Mouse (Mus musculus): ENCODE data around the gene Gm12253. TPM values are rescaled to one million over a fixed set of nuclear protein-coding genes. Genes with fewer than 3 reads are reported as not detected.

Gm12253 gene
- total RNA-seq (2021): not detected
- long read RNA-seq, experiment 1: 0 reads
- long read RNA-seq, experiment 2: 0 reads

DNA sequence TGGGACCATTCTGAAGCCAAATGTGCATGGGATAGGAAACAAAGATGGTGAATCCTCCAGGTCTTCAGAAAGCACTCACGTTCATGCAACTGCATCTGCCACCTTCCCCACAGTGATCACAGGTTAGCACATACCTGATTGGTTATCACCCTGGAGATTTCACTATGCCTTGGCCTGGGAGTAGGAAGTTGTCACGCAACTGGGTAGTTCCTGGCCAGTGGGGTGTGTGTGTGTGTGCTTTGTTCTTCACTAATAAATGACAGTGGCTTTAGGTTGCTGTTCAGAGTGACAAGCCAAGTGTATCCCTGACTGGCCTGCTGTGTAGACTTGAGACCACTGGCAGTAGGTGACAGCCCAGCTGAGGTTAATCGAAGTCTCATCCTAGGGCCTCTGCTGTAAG is at the start of gene Gm12253:
Gene Gm12253, plus strand, starts transcription at position 301 of the 400 bp plus-strand sequence.
- intact Hi-C loops (cut with DNase I): no loop called here
- DNase-seq: no peak

DNA sequence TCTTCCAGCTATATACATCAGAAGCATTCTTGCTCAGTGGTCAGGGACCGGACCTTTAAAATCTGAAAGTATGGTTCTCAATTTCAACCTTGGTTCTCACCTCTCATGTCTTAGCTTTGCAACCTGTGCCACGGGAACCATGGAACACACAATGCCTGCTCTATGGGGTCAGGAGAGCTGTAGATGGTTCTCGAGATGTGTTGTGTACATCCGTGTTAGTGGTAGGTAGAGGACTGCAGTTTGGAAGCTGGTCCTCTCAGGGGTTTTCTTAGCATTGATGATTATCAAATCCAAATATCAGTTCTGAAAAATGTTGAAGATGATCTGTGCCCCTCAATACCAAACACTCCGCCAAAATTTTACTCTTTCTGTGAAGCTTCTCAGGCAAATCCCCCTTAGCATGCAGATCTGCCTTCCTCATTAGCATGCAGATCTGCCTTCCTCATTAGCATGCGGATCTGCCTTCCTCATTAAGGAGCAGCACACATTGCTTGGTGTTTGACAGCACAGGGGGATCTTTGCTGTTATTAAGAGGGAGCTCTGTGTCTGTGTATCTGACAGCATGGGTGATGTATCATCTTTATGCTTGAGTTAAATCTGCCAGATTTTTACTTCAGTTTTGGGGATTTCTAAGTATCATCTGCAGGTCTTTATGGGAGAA is 32.2 kb upstream of the Gm12253 start:
- intact Hi-C loops (cut with DNase I): loop anchor here (5.0 kb wide), 3 partner anchors 98 to 187 kb away; partner anchors contain the start of gene Olfr331
- DNase-seq: no peak

DNA sequence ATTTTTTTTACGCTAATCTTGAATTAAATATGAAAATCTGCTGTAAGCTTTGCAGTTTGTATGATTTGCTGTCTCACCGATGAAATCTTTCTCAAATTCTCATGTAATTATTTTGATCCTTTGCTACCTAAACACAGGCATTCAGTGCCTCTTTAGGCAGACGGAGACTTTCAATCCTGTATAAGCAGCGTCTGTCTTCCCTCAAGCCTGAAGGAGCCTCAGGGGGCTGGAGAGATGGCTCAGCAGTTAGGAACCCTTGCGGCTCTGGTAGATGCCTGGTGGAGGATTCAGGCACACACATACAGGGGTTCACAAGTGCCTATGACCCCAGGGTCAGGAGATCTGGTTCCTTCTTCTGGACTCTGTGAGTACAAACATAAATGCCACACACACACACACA is 31.7 kb upstream of the Gm12253 start:
- intact Hi-C loops (cut with DNase I): loop anchor here (5.0 kb wide), 3 partner anchors 98 to 187 kb away; partner anchors contain the start of gene Olfr331
- DNase-seq: no peak

DNA sequence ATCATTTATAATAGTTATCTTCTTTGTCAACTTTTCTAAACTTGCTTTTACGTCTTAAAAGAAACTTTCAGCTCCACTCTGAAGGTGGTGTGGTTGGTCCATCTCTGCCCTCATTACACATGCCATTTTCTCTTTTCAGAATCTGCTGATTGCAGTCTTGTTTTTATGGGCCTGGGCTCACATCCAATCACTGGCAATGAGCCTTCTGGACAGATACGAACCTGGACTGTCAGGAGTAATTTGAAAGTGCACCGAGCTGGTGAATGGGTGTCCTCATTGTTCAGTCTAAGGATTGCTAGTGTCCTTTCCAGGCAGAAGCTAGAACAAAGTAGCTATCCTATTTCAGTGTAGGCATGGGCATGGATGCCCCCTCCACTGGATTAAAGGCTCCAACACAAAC is 24.3 kb upstream of the Gm12253 start:
- intact Hi-C loops (cut with DNase I): no loop called here
- no peak for DNase-seq

DNA sequence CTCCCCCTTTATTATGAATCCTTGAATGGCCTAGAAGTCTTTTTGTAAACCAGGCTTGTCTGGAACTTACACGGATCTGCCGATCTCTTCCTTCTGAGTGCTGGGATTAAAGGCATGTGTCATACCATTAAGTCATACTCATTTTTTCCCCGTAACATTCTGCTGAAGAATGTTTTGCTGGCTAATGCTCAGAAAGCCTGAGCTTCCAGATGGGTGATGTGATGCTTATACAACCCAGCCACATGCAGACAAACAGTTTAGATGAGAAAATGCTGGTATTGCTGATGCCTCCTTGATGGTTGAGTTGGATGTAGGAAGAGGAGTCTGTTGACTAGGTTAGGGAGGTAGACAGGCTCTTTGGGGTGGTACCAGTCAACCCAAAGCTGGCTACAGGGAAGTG is 14.0 kb upstream of the Gm12253 start:
- DNase-seq: peak in 1 of 2 experiments; percentile 14
- intact Hi-C loops (cut with DNase I): no loop called here

DNA sequence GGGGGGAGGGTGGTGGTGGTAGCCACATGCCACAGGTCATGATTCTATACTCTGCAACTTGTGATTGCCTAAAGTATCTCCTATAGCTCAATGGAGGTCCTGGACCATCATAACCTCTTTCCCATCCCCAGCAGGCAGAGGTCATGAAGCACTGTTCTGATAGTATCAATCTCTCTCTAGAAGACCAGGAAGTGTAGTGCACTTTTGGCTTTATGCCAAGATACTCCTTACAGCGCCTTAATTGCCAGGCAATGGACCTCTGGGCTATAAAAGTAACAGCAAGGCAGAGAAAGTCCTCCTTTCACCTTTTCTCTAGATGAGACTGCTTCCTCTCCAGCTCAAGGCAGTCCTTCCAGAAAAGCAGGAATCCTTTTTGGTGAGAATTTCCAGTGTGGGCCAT is 11.5 kb upstream of the Gm12253 start, which contains the start of gene 1810065E05Rik:
Gene 1810065E05Rik, plus strand, starts transcription at position 297 of the 400 bp plus-strand sequence.
- DNase-seq: no peak
- intact Hi-C loops (cut with DNase I): no loop called here

DNA sequence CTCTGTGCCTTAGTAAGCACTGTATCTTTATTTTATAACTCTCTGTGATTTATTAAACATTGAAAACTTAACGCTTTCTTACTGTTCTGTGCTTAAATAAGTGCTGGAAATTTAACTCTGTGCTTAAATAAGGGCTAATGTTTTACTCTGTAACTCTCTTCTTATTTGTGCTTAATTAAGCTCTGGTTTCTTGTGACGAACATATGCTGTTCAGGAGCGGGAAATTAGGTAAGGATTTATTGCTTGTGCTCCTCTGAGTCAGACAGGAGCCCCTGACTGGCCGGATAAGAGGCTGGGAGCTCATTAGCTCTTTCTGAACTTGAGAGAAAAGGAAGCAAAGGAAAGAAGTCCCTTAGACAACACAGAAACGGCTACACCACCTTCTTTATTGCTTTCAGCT is 5.5 kb downstream of the Gm12253 start:
- DNase-seq: no peak
- intact Hi-C loops (cut with DNase I): no loop called here

DNA sequence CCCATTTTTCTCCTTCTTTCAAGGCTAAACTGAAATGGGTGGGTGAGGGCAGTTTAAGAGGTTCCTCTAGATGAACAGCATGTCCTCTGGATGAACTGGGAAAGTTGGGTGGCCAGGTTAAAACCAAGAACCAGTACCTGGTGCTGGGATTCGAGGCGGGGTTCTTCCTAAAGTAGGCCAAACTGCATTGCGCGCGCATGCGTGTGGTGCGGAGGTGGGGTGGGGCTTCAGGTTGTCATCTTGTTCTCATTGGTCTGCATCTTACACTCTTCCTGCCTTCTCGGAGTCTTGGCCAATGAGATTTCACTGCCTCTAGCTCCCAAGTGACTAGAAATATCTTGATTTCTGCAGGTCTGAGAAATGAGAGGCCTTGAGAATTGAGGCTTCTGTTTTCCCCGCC is 20.4 kb downstream of the Gm12253 start, which contains the start of gene Lypd9:
Gene Lypd9, minus strand, starts transcription at position 165 of the 400 bp plus-strand sequence.
- intact Hi-C loops (cut with DNase I): no loop called here
- DNase-seq: no peak

DNA sequence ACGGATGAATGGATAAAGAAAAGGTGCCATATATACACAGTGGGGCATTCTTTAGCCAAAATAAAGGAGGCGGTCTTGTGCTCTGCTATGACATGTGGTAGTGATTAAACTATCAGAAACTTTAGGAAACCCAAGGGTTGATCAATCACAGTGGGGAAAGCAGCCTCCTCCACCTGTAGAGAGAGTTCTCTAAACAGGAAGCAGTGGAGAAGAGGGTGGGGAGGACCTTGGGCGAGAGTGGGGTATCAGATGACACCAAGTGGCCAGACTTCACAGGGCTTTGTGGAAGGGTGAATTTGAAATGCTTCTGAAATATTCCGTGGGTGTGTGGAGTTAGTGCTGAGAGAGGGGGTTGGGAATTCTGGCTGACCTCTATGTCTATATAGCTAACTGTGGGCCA is 21.2 kb downstream of the Gm12253 start:
- no peak for DNase-seq

DNA sequence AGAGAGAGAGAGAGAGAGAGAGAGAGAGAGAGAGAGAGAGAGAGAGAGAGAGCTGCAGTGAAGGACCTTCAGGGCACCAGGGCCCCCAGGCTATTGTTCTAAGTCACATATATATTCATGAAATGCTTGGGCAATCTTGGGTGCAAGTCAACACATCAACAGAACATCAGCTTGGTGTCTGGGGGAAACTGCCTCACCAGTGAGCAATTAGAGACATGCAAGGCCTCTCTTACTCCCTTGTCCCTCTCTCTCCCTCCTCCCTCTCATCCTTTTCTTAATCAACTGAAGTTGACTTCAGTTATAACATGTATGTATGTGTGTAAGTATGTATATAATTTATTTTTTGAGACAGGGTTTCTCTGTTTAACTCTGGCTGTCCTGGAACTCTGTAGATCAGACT is 29.8 kb downstream of the Gm12253 start, which contains the start of gene Olfr30:
Gene Olfr30, minus strand, starts transcription at position 101 of the 400 bp plus-strand sequence.
- intact Hi-C loops (cut with DNase I): no loop called here
- DNase-seq: no peak

More for the DNA sequence above, 21.2 kb downstream of the Gm12253 start:
- intact Hi-C loops (cut with DNase I): no loop called here

Other genes with a start within 250 kb of the Gm12253 start
- 1 to 10 TPM; 3.8 to 4.8 TPM for gene Igtp, start 233.0 kb upstream of the Gm12253 start, total RNA-seq (2021)
- gene Irgm2, start 232.9 kb upstream of the Gm12253 start, total RNA-seq (2021): 1 to 10 TPM; 6.9 to 7.0 TPM
- gene 4930438A08Rik, start 157.8 kb upstream of the Gm12253 start, total RNA-seq (2021): not detected
- 1 to 10 TPM; 3.9 to 4.7 TPM for gene Zfp692, start 125.5 kb upstream of the Gm12253 start, total RNA-seq (2021)
- gene Zfp672, start 102.2 kb upstream of the Gm12253 start, total RNA-seq (2021): 10 to 100 TPM; 48.9 to 53.1 TPM
- gene Sh3bp5l, start 101.8 kb upstream of the Gm12253 start, total RNA-seq (2021): 10 to 100 TPM; 45.6 to 49.5 TPM
- gene Lypd8, start 53.5 kb upstream of the Gm12253 start, total RNA-seq (2021): not detected
- gene 1810065E05Rik, start 11.4 kb upstream of the Gm12253 start, total RNA-seq (2021): not detected
- not detected for gene Lypd9, start 20.4 kb downstream of the Gm12253 start, total RNA-seq (2021)
- gene Olfr30, start 29.7 kb downstream of the Gm12253 start, total RNA-seq (2021): not detected
- not detected for gene Olfr332, start 60.0 kb downstream of the Gm12253 start, total RNA-seq (2021)
- gene Olfr331, start 70.0 kb downstream of the Gm12253 start, total RNA-seq (2021): not detected
- gene Olfr330, start 102.3 kb downstream of the Gm12253 start, total RNA-seq (2021): not detected
- not detected for gene Olfr329-ps, start 113.9 kb downstream of the Gm12253 start, total RNA-seq (2021)
- gene Olfr328, start 123.1 kb downstream of the Gm12253 start, total RNA-seq (2021): under 1 TPM; 0.10 to 0.12 TPM
- not detected for gene Olfr224, start 138.0 kb downstream of the Gm12253 start, total RNA-seq (2021)
- gene Olfr325, start 145.2 kb downstream of the Gm12253 start, total RNA-seq (2021): not detected
- gene Olfr324, start 162.6 kb downstream of the Gm12253 start, total RNA-seq (2021): not detected
- 10 to 100 TPM in 1 of 2 experiments, 1 to 10 TPM in 1; 7.4 to 10.7 TPM for gene 2210407C18Rik, start 183.5 kb downstream of the Gm12253 start, total RNA-seq (2021)
- gene Olfr323, start 197.9 kb downstream of the Gm12253 start, total RNA-seq (2021): not detected
- under 1 TPM in 1 of 2 experiments, not detected in 1; 0.17 TPM for gene Trim58, start 207.9 kb downstream of the Gm12253 start, total RNA-seq (2021)
- not detected for gene Olfr322, start 226.2 kb downstream of the Gm12253 start, total RNA-seq (2021)
- gene Olfr320, start 248.5 kb downstream of the Gm12253 start, total RNA-seq (2021): not detected

All from heart, postnatal 14 days (tissue).